Mouse (Mus musculus) testis, adult 2 months (tissue): ENCODE data around the gene Gm28038.

ENCODE experiments used
- CTCF ChIP-seq: fragments of 200-500 bp; IDR thresholded peaks from 2 replicates; pipeline ENCODE4 v1.5.1; 2012; ENCODE audit warnings: low read depth, mild to moderate bottlenecking, inconsistent platforms, low read length, moderate library complexity; ENCODE audit not compliant: control insufficient read depth, insufficient read depth, insufficient replicate concordance
- POLR2A ChIP-seq: fragments of 200-500 bp; IDR thresholded peaks from 2 replicates; pipeline ENCODE4 v1.6.1; 2012; ENCODE audit warnings: low read depth, mild to moderate bottlenecking, inconsistent platforms, low read length, moderate library complexity; ENCODE audit not compliant: control insufficient read depth

- TF ChIP-seq CTCF (no peak), POLR2A (no peak)
Measured at GRCm38 (mm10) chr2:30257699-30258460, 23.0 kb upstream of the Gm28038 start.
